Mouse (Mus musculus) forebrain, embryonic 16.5 days (tissue): Measurements from ENCODE around the gene Fhad1. TPM values are rescaled to one million over a fixed set of nuclear protein-coding genes. Genes with fewer than 3 reads are reported as not detected.

ENCODE experiments used
- ATAC-seq: fragments of 200-750 bp; cut with Nextera tagmentation; 2 replicates; pipeline ENCODE4 v1.8.0; 2017; ENCODE audit warnings: mild to moderate bottlenecking, moderate library complexity
- H3K27ac ChIP-seq: fragments of 300-500 bp; sonication (generic); 2 replicates; pipeline ENCODE4 v1.5.1; 2014; ENCODE audit warnings: low read length, control low read depth
- H3K27me3 ChIP-seq: fragments of 300-500 bp; sonication (generic); replicated peaks from 2 replicates; pipeline ENCODE4 v1.6.1; 2014; ENCODE audit warnings: low read length; ENCODE audit not compliant: control insufficient read depth, insufficient read depth
- H3K36me3 ChIP-seq: fragments of 300-500 bp; sonication (generic); 2 replicates; pipeline ENCODE4 v1.6.1; 2014; ENCODE audit not compliant: control insufficient read depth, insufficient read depth
- H3K4me1 ChIP-seq: fragments of 300-500 bp; sonication (generic); replicated peaks from 2 replicates; pipeline ENCODE4 v1.6.1; 2014; ENCODE audit warnings: low read length; ENCODE audit not compliant: control insufficient read depth, insufficient read depth
- H3K4me2 ChIP-seq: fragments of 300-500 bp; sonication (generic); 2 replicates; pipeline ENCODE4 v1.6.1; 2014; ENCODE audit warnings: mild to moderate bottlenecking, low read length, control low read depth
- H3K4me3 ChIP-seq: fragments of 300-500 bp; sonication (generic); replicated peaks from 2 replicates; pipeline ENCODE4 v1.5.1; 2014; ENCODE audit warnings: mild to moderate bottlenecking, low read length, control low read depth
- H3K9ac ChIP-seq: fragments of 300-500 bp; sonication (generic); replicated peaks from 2 replicates; pipeline ENCODE4 v1.6.1; 2014; ENCODE audit warnings: low read depth, low read length, control low read depth
- H3K9me3 ChIP-seq: fragments of 300-500 bp; sonication (generic); 2 replicates; pipeline ENCODE4 v1.6.1; 2016; ENCODE audit warnings: low read length; ENCODE audit not compliant: control insufficient read depth
- WGBS: fragments of 180-500 bp; shearing (Covaris S2); extraction: QIAGEN DNeasy Blood & Tissue Kit; methylation state at CpG from one replicate; pipeline ENCODE4 v1.1.7; 2014; 5-methylcytosine and 5-hydroxymethylcytosine counted together
- polyA plus RNA-seq: library from polyadenylated mRNA; unstranded; fragments of >200 nt; fragmentation: Nextera tagmentation; extraction: Ambion mirVana; gene quantifications from 2 replicates; pipeline ENCODE4 v1.2.1, GENCODE M21; 2015

Gene Fhad1
- polyA plus RNA-seq, 1 experiment from 2014 or later, result 1.8 TPM

GRCm38 (mm10) chr4:141963907-141964306 lies 51.0 kb downstream of the Fhad1 start:
- peaks cover 3% of the 10 kb centered on the region; the same call in 1 of the 2 replicates for H3K4me1 ChIP-seq
- no peak overlapping the region for H3K4me2 ChIP-seq
- H3K4me3 ChIP-seq, result no peak overlapping the region
- no peaks in the 10 kb centered on the region for H3K36me3 ChIP-seq
- H3K27ac ChIP-seq, result no peak overlapping the region
- 0 out of 2 replicates have a peak, but pooled peaks cover 2% of the 10 kb centered on the region for H3K27me3 ChIP-seq
- 89% methylated on average over 3 of the region's 3 CpGs for WGBS
- H3K9ac ChIP-seq, result no peak overlapping the region
- H3K9me3 ChIP-seq, result no peaks in the 10 kb centered on the region; the same call in 1 of the 2 replicates
- ATAC-seq, result no peak

GRCm38 (mm10) chr4:141962811-141963685 lies 51.8 kb downstream of the Fhad1 start:
- no peaks in the 10 kb centered on the region; the same call in 1 of the 2 replicates for H3K9me3 ChIP-seq
- no peaks in the 10 kb centered on the region for H3K36me3 ChIP-seq
- peaks cover 7% of the 10 kb centered on the region for H3K4me1 ChIP-seq
- 9% methylated on average over 23 of the region's 23 CpGs for WGBS
- H3K27ac ChIP-seq, result no peak overlapping the region
- no peak for ATAC-seq
- H3K4me2 ChIP-seq, result peak overlapping the region; percentile 7; the same call in 1 of the 2 replicates
- no peak overlapping the region for H3K4me3 ChIP-seq
- H3K27me3 ChIP-seq, result 0 out of 2 replicates have a peak, but pooled peaks cover 2% of the 10 kb centered on the region
- H3K9ac ChIP-seq, result no peak overlapping the region

GRCm38 (mm10) chr4:141960037-141960436 lies 54.8 kb downstream of the Fhad1 start:
- peaks cover 2% of the 10 kb centered on the region; the same call in 1 of the 2 replicates for H3K27me3 ChIP-seq
- H3K4me1 ChIP-seq, result peaks cover 16% of the 10 kb centered on the region
- ATAC-seq, result no peak
- H3K27ac ChIP-seq, result no peak overlapping the region
- no peak overlapping the region for H3K4me2 ChIP-seq
- no peak overlapping the region for H3K9ac ChIP-seq
- H3K36me3 ChIP-seq, result no peaks in the 10 kb centered on the region
- no peak overlapping the region for H3K4me3 ChIP-seq
- no peaks in the 10 kb centered on the region; the same call in 1 of the 2 replicates for H3K9me3 ChIP-seq
- 86% methylated on average over 8 of the region's 8 CpGs for WGBS

GRCm38 (mm10) chr4:141959615-141960014 lies 55.3 kb downstream of the Fhad1 start:
- Histone ChIP-seq H3K27ac (no peak overlapping the region), H3K4me2 (no peak overlapping the region), H3K4me1 (peaks cover 19% of the 10 kb centered on the region), H3K36me3 (no peaks in the 10 kb centered on the region), H3K4me3 (no peak overlapping the region), H3K27me3 (peaks cover 2% of the 10 kb centered on the region; the same call in 1 of the 2 replicates), H3K9me3 (no peaks in the 10 kb centered on the region; the same call in 1 of the 2 replicates), H3K9ac (no peak overlapping the region)
- 56% methylated on average over 4 of the region's 4 CpGs for WGBS
- ATAC-seq, result no peak

- peak; percentile 24; the same call in 1 of the 2 replicates for ATAC-seq
- no peak overlapping the region for H3K4me3 ChIP-seq
- peaks cover 19% of the 10 kb centered on the region for H3K4me1 ChIP-seq
- no peak overlapping the region for H3K27ac ChIP-seq
- H3K9me3 ChIP-seq, result no peaks in the 10 kb centered on the region; the same call in 1 of the 2 replicates
- WGBS, result 51% methylated on average over 7 of the region's 7 CpGs
- H3K9ac ChIP-seq, result no peak overlapping the region
- peaks cover 2% of the 10 kb centered on the region; the same call in 1 of the 2 replicates for H3K27me3 ChIP-seq
- H3K4me2 ChIP-seq, result no peak overlapping the region
- no peaks in the 10 kb centered on the region for H3K36me3 ChIP-seq
Observed at GRCm38 (mm10) chr4:141958614-141959375, 56.1 kb downstream of the Fhad1 start.

- no peak overlapping the region for H3K4me2 ChIP-seq
- ATAC-seq, result peak; percentile 52; the same call in 1 of the 2 replicates
- H3K36me3 ChIP-seq, result no peaks in the 10 kb centered on the region
- 5% methylated on average over 9 of the region's 9 CpGs for WGBS
- H3K4me3 ChIP-seq, result no peak overlapping the region
- H3K27ac ChIP-seq, result no peak overlapping the region
- peaks cover 19% of the 10 kb centered on the region for H3K4me1 ChIP-seq
- H3K9ac ChIP-seq, result no peak overlapping the region
- H3K9me3 ChIP-seq, result no peaks in the 10 kb centered on the region; the same call in 1 of the 2 replicates
- peaks cover 2% of the 10 kb centered on the region; the same call in 1 of the 2 replicates for H3K27me3 ChIP-seq
Observed at GRCm38 (mm10) chr4:141958188-141958587, 56.7 kb downstream of the Fhad1 start.

GRCm38 (mm10) chr4:141957740-141958139 lies 57.1 kb downstream of the Fhad1 start:
- peaks cover 2% of the 10 kb centered on the region; the same call in 1 of the 2 replicates for H3K27me3 ChIP-seq
- no peaks in the 10 kb centered on the region; the same call in 1 of the 2 replicates for H3K9me3 ChIP-seq
- WGBS, result 31% methylated on average over 11 of the region's 11 CpGs
- no peak overlapping the region for H3K9ac ChIP-seq
- H3K4me2 ChIP-seq, result no peak overlapping the region
- no peak overlapping the region for H3K27ac ChIP-seq
- peak; percentile 45 for ATAC-seq
- peaks cover 19% of the 10 kb centered on the region for H3K4me1 ChIP-seq
- H3K36me3 ChIP-seq, result no peaks in the 10 kb centered on the region
- no peak overlapping the region for H3K4me3 ChIP-seq

GRCm38 (mm10) chr4:141956931-141957330 lies 58.0 kb downstream of the Fhad1 start:
- 94% methylated on average over 5 of the region's 5 CpGs for WGBS

More at GRCm38 (mm10) chr4:141956931-141957330, 58.0 kb downstream of the Fhad1 start:
- peaks cover 23% of the 10 kb centered on the region for H3K4me1 ChIP-seq
- no peaks in the 10 kb centered on the region for H3K36me3 ChIP-seq
- no peak overlapping the region for H3K9ac ChIP-seq
- H3K27me3 ChIP-seq, result peaks cover 2% of the 10 kb centered on the region; the same call in 1 of the 2 replicates
- no peaks in the 10 kb centered on the region; the same call in 1 of the 2 replicates for H3K9me3 ChIP-seq
- no peak overlapping the region for H3K4me3 ChIP-seq
- ATAC-seq, result no peak
- no peak overlapping the region for H3K27ac ChIP-seq
- H3K4me2 ChIP-seq, result no peak overlapping the region
